Mouse (Mus musculus): ENCODE measurements around the gene Prm1.
A peak's percentile ranks its signal among the peaks of the same experiment; 100 is the strongest.
"Not testable (repeated sequence)": the region's sequence is repeated elsewhere in the genome, so short reads cannot be mapped to it uniquely, and the experiment has no call there.

The Prm1 gene

DNA sequence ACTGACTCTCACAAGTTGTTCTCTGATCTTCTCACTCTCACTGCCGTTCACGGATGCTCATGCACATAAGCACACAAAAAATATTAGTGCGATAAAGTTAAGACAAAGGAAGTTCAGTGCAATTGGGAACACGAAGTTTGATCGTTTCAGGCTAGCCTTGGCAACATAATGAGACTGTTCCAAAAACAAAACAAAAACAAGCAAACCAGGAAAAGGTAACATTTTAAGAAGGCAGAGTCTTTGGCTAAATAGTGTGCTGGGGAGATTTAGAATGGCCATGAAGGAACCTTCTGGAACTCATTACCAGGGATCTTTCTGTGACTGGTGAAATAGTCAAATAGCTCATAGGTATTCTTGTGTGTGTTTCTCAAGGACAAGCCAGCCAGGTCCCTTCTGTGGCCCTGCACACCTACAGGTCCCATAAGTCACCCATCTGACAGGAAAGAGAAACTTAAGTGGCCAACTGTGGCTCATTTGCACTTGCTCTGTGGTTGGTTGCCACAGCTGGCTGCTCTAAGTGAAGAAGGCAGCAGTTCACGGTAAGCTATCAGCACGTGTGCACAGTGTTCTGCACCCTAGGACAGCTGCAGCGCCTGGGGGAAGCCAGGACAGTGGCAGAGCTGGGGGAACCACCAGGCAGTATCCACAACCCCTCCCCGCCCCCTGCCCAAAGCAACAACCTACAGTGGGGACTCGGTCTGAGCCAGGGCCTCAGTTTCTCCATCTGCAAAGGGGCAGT is at the start of gene Prm1:
TSS of gene Prm1 (minus strand) at position 51 of the 739 bp plus-strand sequence.
- DNase-seq: no peak

DNA sequence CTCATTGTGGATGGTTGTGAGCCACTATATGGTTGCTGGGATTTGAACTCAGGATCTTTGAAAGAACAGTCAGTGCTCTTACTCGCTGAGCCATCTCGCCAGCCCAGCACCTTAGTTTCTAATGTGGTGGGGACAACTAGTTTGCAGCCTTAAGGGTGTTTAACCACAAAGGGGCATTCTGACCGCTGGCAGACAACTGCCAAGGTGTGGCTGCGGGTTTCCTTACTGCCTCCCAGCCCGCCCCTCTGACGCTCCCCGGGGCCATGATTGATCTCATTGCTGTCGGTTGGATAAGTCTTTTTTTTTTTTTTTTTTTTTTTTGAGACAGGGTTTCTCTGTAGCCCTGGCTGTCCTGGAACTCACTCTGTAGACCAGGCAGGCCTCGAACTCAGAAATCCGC is 46.6 kb upstream of the Prm1 start:
- not testable (repeated sequence) for DNase-seq

DNA sequence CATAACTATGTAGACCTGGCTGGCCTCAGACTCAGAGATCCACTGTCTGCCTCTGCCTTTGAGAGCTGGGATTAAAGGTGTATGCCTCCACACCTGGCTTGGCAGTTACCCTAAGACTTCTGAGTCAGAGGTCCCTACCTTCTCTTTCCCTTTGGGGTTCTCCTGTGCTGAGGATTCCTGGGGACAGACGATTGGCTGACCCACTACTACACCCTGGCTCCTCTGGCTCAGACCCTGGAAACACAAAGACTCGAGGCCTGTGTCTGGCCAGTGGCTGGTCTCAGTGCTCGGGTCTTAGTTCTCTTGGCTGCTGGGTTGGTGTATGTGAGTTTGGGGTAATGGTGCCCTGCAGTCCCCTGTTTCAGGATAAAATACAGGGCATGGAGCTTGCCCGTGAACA is 45.3 kb upstream of the Prm1 start:
- peak in 1 of 2 experiments; percentile 21 for DNase-seq

DNA sequence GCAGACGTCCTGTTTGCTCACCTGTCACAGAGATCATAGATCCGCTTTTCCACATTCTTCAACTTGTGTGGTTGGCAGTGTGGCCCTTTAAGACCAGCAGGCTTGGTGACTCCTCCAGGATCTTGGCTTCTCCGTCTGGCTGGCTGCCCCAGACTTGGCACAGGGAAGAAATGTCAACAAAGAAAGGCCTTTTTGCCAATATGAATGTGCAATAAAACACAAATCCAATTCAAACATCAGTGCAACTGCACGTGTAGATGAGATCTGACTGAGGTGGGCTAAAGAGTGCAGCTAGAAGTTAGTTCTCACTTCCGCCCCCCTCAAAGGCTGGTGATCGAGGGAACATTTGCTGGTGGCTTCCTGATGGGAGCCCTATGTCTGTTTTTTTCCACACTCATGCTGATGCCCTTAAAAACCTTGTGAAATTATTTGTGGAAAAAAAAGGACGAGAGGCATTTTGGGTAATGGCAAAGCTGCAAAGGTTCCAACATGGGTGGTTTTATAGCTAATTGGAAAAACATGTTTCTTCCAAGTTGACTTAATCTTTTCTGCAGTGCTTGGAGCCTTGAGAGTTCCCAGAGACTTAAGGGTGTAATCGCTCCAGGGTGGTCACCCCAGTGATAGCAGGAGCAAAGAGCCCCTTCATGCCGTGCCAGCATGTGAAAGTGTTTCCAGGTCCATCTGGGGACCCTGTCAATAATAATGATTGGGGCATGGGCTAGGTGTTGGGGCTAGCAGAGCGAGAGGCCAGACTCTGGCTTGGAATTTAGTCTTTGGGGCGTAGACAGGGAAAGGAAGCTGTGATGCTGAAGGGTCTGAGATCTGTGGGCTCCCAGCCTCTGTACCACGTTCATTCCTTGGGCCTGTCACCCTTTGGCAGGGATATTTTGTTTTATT is 44.6 kb upstream of the Prm1 start:
- peak; percentile 86 to 89 for DNase-seq

DNA sequence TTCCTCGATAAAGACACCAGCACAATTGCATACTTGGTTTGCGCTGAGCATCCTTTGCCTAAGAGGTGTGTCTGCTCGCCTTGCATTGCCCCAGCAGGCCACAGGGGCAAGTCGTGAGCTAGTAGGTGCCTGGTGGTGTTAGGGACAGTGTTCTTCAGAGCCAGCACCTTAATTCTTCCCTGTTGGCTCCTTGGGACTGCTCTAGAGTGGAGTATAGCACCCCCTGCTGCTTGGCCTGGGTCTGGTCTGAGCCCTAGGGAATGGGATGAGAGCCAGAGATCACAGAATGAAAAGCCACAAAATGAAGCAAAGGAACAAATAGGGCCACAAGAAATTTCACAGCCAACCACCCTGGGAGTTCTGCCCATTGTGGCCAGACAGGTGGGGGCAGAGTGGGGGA is 40.9 kb upstream of the Prm1 start:
- DNase-seq: peak; percentile 53 to 61

DNA sequence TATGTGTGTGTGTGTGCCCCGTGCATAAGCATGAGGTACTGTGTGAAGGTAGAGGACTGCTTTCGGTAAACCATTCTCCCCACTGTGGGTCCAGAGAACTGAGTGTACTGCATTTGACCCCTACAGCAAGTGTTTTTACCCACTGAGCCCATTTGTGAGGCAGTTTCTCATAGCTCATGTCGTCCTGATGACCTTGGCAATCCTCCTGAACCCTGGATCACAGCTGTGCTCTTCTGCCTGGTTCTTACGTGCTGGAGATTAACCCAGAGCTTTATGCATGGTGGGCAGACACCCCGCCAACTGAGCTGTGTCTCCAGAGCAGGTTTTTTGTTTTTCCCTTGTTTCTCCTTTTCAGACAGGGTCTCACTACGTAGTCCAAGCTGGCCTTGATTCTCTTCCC is 40.3 kb upstream of the Prm1 start:
- no peak for DNase-seq

DNA sequence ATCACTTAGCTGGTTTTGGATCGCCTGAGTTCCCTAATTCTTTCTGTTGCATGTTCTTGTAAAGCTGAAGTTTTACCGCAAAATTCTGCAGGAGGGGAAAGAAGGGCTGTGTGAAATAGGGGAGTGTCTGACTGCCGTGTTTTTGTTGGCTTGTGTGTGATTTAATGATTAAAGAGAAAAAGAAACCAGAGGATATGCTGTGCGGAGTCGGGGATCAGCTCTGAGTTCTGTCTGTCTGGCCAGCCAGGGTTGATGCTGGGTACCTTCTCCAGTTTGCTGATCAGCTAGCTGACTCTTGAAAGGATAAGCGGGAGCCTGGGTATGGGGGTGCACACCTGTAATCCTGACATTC is 38.7 kb upstream of the Prm1 start:
- no peak for DNase-seq

DNA sequence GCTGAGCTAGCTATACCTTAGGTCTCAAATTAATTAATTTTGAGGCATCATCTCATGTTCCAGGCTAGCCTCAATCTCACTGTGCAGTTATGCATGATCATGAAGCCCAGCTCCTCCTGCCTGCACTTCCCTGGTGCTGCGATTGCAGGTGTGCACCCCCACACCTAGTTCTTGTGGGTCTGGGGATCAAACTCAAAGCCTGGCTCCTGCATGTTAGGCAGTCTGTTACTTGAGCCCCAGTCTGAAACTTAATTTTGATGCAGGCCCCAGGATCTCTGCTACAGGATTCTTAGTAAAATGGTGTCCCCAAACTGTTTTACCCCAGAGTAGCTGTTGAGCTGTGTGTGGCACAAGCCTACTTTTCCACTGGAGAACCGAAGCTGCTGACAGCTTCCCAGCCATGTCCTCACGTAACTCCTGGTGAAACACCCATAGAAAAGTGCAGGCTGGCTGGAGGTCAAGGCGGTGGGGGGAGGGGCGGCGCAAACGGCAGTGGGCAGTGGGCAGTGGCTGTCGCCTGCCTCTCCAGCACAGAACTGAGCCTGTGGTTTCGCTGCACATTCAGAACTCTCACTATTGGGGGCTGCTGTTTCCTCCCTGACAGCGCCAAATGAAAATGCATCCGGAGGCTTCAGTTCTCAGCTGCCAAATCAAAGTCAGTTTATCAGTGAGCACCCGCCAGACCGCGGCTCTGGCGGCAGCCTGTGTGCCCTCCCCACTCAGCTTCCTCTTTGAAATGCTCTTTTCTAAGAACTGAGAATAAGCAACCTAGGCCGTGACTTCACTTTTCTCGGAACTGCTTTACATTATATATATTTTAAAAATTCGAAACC is 38.1 kb upstream of the Prm1 start:
- no peak for DNase-seq

DNA sequence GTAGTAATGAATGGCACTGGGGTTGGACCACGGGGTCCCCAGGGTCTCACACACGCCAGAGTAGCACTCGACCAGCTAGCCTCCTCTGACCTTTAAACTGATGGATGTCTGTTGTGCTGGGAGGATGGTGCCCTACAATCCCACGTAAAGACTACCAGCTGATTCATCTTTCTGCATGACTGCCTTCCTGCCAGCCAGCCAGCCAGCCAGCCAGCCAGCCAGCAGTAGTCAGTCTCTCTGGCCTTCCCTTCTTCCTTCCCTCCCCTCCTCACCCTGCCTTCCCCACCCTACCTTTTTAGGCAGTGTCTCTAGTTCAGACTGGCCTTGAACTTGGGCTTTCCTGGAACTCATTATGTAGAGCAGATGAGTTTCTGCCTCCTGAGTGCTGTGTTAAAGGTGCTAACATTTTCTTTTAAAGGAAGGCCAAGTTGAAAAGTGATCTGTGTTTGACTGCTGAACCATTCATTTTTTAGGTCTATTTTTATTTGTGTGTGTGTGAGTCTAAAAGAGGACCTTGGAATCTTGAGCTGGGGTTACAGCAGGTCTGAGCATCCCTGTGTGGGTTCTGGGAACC is 36.7 kb upstream of the Prm1 start:
- peak in 1 of 2 experiments; percentile 29 for DNase-seq

DNA sequence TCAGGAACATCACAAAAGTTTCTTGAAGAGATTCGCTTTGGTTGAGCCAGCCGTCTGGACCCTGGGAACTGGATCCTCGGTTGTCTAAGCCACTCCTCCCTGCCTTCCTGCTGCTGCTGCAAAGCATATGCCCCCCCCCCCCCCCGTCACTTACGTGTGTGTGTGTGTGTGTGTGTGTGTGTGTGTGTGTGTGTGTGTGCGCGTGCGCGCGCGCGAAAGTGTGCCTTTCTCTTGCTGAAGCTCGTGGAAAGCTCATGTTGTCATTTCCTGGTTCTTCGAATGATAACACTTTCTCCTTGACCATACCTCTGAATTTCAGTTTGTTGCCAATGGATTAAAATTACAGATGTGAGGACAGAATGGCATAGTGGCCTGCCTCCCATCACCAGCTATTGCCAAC is 34.4 kb upstream of the Prm1 start:
- DNase-seq: no peak

DNA sequence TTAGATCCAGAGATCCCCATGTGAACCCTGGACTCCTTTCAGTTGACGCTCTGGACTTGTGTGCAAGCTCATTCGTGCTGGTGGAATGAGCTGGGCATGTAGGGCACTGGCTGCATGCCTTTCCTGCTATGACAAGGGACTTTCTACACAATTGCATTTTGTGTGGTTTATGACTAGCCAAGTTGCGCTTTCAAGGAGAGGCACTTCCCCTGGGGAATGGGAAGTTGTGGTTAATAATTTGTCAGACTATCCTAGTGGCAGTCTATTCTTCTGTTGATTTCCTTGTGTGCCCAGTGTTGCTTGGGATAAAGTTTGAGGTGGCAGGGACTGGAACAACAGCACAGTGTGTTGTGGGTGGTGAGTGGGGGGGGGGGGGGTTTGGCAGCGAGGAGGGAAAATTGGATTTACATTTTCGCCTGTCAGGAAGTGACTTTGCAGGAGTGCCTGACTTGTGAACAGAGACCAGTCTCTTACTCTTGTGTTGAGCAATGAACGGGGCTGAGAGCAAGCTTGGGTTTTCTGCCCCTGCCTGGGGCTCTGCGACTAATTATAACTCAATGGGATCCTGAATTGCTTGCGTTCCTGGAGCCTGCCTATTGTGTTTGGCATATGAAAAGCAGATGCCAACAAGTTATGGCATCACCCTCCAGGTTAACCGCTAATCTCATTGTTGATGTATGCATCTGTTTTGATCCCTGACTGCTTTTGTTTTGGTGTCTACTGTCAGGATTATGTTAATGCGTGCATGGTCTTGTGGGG is 33.0 kb upstream of the Prm1 start:
- no peak for DNase-seq

DNA sequence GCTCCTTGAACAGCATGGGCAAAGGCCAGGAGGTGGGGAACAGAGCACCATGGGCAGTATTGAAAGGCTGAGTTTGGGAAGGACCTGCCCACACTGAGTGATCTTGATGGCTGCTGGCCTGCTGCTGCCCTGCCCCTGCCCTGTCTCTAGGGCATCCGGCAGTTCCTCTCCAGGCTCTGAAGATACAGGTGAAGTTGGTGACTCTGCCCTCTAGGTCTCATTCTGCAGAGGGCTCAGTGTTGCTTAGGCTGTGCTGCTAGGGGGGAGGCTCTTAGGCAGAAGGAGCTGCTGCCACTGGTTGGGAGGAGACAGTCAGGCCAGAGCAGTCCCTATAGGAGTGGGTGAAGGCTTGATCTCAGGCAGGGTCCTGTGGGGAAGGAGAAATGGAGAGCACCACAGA is 32.3 kb upstream of the Prm1 start:
- no peak for DNase-seq

DNA sequence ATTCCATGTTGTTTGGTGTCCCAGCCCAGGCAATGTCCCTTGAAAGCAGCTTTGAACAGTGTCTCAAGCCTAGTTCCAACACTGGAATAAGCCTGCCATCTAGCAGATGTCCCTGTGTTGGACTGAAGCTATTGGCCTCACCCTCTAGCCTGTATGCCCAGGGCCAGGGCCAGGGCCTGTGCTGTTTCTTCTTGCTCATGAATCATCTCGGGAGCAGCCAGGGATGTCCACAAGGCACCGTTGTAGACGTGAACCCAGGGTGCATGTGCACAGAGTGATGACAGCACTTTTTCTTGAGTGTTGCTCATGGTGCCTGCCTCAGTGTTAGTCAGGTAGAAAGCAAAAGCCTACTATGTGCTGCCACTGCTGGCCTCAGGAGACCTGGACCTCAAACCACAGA is 31.6 kb upstream of the Prm1 start:
- no peak for DNase-seq

DNA sequence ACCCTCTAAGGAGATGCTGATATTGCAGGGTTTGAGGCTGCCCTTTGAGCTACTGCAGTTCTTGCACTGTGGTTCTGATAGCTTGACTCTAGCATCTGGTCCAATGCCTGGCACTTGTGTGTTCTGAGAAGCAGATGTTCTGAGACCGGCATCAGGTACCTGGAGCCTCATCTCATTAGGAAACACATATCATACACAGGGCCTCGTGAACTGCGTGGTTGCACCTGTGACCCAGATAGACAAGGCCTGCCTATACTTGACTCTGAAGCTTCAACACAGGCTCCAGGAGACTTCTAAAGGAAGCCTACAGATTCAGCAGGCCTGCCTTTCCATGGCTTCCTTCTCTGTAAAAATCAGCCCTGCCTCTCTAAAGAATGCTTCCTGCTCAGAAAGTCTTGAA is 30.7 kb upstream of the Prm1 start:
- DNase-seq: no peak

DNA sequence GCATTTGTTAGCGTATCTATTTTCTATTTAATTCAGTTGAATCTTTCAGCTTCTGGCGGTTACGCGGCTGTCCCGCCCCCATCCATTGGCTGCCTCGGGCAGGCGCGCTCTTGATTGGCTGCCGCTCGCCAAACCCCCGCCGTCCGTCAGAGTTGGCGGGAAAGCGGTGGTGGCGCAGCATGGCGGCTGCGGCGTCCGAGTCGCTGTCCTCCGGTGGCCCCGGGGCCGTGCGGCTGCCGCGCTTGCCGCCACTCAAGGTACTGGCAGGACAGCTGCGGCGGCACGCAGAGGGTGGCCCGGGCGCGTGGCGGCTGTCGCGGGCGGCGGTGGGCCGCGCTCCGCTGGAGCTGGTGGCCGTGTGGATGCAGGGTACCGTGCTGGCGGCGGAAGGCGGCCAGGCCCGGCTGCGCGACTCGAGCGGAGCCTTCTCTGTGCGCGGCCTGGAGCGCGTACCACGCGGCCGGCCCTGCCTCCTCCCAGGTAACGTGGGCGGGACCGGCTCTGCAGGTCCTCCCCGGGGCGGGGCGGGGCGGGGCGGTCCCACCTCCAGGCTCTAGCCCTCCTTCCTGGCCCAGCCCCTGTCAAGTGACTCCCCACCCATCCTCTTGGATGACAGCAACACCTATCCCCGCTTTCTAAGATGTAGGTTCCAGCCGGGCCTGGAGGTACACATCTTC is 29.4 kb upstream of the Prm1 start, which contains the start of gene Rmi2:
TSS of gene Rmi2 (plus strand) at position 149 of the 677 bp plus-strand sequence.
- DNase-seq: peak; percentile 91

DNA sequence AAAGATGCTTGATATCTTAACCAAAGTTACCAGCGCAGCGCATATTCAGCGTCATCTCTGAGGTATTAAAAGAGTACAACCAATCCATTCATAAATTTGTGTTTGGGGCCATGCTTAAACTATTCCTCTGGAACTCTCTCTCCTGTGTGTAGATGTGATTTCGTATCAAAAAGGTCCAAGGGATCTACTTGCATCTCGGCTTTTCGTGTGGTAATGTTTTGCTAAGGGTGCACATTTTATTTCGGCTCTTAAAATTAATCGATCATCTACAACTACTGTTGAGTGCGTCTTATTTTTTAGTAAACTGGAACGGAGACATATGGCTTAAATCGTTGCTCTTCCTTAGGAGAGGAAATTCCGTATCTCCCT is 28.9 kb upstream of the Prm1 start:
- no peak for DNase-seq

DNA sequence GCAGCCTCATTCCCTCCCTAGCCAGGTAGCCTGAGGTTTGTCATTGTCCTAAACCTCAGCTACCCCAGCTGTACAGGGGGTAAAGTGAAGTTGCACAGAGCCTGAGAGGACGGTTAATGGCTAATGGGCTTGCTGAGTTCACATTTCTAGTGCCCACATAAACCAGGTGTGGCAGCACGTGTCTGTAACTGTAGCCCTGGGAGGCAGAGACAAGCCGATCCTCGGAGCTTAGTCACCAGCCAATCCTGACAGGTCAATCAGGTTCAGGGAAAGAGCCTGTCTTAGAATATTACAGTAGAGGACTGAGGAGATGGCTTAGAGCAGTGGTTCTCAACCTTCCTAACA is 22.8 kb upstream of the Prm1 start:
- DNase-seq: no peak

DNA sequence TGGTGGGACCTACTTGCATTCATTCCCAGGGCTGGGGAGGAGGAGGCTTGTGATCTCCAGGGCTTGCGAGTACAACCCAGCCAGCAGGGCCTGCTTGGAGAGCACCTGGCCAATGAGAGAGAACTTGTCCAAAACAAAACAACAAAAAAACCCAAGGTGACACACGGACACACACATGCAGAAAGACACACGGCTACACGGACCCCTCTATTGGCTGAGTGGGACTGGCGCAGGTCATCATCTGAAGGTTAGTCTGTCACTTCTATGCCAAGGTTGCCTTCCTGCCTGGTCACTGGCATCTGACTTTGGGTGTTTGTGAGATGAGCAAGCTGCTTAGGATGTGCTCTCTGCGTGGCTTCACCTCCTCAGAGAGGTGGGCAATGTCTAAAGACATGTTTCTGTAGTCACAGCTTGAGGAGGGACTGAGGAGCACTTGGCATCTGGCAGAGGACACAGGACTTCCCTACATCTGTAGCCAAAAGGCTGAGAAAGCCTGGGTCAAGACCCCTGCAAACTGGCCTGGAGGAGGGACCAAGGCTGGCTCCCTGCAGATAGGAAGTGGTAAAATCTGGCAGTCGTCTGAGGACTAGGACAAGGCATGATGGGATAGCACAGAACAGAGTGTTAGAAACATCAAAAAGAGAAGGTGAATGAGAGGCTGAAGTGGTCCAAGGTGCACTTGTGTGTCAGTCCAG is 22.3 kb upstream of the Prm1 start:
- no peak for DNase-seq

DNA sequence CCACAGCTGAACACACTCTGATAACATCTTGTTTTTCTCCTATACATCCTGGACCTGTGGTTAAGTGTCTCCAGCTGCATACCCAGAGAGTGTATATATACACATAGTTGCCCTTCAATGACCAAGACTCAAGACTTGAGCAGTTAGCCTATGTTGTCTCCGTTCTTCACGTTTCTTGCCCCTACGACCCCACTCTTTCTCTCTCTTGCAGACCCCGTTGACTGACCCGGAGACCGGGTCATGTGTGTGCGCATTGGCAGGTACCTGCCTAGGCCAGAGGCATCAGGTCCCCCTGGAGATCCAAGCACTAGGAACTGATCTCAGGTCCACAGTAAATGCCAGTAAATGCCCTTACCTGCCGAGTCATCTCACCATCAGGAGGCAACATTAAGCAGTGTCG is 21.6 kb upstream of the Prm1 start:
- no peak for DNase-seq

DNA sequence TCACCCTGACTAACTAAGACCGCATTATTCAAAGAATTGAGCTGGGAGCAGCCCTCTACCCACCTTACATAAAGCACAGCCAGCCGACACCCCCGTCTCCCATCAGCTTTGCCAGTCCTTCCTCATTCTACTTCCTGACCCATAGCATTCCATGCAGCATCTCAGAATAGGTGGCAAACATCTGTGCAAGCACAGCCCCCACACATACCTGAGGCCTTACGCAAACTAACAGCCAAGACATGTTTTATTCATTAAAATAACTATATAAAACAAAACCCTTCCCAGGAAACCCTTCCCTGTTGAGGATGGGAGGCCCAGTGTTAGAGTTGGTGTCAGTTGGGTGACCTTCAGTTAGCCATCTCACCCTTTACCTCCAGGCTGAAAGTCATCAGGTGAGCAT is 20.2 kb upstream of the Prm1 start:
- no peak for DNase-seq

DNA sequence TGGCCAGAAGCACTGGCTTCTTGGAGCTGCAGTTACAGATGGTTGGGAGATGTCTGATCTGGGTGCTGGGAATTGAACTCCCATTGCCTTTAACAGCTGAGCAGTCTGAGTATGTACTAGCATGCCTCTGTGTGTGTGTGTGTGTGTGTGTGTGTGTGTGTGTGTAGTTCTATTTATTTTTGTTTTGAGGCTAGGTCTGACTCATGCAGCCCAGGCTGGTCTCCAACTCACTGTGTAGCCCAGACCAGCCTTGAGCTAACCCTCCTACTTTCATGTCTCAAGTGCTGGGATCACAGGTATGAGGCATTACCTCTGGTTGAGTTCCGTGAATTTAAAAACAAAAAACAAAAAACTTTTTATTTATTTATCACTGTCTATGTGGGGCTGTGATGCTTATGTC is 18.9 kb upstream of the Prm1 start:
- no peak for DNase-seq
